Mouse (Mus musculus) layer of hippocampus, adult 11-12 months (tissue): Measurements from ENCODE around the gene Cd302.

Experiments used
- DNase-seq: peaks from one replicate; pipeline ENCODE4 v3.0.0; 2022; ENCODE audit warnings: low spot score

Gene Cd302

DNA sequence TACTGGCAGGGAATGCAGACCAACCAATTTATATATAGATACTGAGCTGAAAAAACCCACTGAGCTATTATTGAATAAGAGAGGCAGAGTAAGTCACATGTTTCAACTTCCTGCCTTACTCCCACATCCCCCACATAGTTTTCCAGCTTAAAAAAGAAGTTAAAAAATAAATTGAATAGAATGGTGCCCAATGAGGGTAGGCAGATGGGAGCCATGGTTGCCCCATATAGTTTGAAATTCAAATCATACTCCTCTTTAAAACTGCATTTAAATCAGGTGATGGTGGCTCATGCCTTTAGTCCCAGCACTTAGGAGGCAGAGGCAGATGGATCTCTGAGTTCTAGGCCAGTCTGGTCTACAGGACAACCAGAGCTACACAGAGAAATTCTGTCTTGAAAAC lies 30.8 kb downstream of the Cd302 start:
- DNase-seq: no peak

DNA sequence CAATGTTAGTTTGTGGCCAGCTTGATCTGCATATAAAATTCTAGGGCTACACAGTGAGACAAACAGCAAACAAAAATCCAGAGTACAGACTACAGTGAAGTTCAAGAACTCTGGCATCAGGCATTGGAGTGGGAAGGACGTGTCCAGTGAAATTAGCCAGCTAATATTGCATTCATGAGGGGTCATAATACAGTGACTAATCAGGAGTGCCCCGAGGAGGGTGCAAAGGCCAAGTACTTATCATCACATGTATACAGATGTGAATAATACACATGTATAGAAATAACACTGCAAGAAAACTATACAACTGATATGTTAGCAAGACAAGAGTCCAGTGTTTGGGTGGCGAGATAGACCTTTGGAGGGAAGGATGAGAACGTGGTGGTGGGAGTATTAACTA lies 31.5 kb downstream of the Cd302 start:
- no peak for DNase-seq

DNA sequence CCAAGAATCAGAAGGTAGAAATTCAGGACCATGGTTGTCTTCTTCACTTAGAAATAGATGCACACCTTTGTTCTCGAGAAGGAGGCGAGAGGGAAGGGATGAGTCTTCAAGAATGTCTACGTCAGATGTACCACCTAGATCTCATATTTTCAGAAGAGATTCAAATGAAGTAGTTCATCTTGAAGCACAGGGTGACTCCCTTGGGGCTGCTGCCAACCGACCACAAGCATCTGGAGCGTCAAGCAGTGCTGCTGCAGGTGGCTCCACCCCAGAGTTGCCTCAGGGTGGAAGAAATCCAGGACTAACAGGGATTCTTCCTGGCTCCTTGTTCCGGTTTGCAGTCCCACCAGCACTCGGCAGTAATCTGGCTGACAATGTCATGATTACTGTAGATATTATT lies 49.8 kb downstream of the Cd302 start:
- DNase-seq: no peak

DNA sequence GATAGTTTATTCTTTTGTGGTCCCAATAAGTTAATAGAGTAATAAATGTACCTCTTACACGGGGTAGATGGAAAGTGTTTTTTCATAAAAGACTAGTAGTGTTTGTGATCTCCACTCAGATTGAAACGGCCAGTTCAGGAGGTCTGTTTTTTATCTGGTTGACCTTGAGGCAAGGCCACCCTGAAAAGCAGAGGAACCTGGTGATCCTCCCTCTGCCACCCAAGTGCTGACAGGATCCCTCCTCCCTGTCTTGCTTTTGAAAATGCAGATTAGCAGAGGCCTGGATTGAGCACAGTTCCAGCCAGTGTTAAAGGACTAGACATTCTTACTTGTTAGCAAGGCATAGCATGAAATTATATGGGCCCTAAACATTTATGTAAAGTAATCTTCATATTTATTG lies 51.1 kb downstream of the Cd302 start:
- no peak for DNase-seq

DNA sequence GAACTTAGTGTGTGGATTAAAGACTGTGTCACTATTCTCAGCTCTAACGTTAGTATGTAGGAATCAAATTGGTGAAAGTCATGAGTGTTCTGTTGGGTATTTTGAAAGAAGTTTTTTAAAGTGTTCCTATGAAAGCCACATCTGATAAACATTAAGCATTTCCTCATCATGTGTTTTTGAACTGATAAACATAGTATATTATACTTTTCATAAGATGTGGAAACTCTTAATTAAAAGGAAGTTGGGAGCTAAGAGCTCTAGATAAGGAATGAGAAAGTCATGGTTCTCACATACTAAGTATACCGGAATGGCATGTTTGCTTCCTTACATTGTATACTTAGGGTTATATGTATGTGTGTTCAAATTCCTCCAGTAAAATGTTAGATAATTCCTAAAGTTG lies 53.9 kb downstream of the Cd302 start:
- DNase-seq: no peak

DNA sequence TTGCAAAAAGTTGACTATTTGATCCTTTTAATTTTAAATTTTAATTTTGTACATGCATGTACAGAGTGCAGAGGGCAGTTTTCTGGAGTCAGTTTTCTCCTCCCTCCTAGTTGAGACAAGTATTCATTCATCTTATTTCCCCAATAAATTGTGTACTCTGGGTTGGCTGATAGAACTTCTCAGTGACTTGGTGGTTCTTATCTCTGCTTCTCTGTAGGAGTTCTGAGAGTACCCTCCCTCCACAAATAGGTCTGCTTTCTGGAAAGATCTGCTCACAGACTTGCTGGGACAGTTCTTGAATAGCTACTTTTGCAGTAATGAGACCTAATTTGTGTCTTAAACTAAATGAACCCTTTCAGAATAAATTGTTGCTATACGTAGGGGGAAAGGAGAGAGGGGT lies 55.8 kb downstream of the Cd302 start:
- DNase-seq: no peak

DNA sequence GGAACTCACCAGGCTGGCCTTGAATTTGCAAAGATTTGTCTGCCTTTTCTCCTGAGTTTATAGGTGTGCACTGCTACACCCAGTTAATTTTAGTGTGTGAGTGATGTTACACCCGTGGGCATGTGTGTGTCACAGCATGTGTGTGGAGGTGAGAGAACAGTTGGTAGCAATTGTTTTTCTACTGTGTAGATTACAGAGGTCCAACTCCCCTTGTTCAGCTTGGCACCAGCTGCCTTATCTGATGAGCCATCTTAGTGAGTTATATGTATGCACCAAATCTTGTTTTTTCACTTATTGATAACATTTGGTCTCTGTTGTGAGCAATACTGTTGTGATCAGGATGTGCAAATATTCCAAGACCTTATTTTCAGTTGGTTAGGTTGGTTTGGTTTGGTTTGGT lies 60.8 kb downstream of the Cd302 start:
- DNase-seq: no peak

DNA sequence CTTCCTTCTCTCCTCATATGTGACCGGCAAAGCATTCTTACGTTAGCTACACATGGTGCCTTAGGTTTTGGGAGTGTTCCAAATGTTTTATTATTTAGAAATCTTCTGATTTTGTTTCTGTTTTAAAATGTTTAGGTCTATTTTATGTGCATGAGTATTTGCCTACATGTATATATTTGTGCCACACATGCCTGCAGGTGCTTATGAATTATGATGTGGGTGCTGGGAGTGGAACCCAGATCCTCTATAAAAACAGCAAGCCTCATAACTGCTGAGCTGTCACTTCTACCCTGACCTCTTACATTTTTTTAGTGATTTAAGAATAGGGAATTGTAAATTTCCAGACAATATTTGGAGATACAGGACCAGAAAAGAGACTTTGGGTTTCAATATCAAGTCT lies 62.3 kb downstream of the Cd302 start:
- DNase-seq: no peak

DNA sequence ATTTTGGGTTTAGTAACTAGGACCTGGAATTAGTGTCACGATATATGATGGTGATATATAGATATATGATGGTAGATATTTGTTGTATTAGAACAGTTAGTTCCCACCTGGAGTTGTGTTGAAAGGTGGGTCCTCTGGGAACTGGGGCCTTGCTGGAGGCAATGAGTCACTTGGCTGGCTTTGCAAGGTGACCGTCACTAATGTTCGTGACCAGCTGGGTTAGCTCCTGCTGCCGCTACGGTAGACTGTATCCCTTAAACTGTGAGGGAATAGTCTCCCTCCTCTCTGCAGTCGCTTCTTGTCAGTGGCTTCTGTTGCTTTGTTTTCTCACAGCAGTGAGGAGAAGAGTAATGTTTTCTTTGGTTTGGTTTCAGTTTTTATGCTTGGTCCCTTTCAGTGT lies 63.1 kb downstream of the Cd302 start:
- no peak for DNase-seq

DNA sequence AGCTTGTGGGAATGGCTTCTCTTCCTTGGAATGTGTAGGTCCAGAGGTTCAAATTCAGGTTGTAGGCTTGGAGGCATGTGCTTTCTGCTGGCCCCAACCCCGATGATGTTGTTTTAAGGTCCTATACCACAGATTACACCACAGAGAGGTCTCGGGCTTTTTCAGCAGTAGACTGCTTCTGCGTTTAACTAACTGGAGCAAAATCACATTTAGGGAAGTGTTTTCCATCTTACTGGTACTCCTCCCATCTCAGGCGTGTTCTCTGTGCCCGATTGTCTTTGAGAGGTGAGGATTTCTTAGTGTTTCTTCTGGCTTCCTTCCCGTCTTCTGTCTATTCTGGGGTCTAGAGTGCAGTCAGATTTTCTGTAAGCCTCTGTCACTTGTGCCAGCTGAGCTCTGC lies 66.7 kb downstream of the Cd302 start:
- DNase-seq: no peak

DNA sequence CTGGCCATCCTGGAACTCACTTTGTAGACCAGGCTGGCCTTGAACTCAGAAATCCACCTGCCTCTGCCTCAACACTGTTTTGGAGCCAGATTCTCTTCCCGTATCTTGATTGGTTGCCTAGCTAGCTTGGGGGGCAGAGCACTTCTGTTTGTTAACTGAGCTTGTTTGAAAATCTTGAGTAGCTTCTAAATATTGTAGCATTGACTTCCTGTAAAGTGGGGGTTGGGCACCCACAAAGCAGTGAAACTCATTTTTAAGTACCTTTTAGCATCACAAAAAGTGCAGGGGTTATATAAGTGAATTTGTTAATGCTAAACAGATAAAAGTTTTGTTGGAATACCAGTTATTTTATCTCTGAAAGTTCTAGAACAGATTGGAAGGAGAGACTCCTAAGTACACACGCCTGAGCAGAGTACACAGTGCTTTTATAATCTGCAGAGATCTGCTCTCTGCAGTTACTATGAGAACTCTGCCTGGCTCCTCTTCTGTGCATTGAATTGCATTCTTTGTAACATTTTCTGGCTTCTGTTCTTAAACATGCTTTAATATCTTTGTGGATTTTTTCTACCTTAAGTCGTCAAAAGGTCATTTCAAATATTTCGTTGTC lies 67.6 kb downstream of the Cd302 start:
- DNase-seq: no peak

DNA sequence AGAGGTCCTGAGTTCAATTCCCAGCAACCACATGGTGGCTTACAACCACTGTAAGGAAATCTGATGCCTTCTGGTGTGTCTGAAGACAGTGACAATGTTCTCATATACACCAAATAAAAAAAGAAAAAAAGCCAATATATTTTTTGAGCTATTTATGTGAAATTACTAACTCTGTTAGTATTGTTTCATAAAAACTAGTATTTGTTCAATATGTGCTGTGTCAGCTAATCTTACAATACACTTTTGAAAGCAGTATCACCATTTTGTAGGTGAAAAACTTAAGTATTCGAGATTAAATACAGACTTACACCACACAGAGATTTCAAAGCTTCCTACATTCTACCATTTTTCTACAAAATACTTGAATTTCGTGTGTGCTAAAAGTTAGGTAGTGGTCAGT lies 69.6 kb downstream of the Cd302 start:
- DNase-seq: no peak

DNA sequence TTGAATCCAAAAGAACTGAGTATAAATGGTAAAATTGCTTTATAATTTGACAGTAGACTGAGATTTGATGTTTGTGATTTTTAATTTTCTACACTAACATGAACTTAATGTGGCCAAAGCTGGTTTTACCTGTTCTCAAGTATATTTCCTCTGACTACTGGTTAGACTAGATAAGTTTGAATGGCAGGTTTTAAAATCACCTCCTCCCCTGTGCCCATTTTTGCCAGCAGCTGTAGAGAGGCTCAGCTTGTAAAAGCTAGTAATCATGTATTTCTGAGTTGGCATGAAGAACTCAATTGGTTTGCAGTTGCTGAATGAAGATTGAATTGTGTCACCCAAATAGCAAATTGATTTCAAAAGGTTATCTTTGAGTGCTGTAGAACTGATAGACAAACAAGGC lies 71.8 kb downstream of the Cd302 start:
- DNase-seq: no peak

DNA sequence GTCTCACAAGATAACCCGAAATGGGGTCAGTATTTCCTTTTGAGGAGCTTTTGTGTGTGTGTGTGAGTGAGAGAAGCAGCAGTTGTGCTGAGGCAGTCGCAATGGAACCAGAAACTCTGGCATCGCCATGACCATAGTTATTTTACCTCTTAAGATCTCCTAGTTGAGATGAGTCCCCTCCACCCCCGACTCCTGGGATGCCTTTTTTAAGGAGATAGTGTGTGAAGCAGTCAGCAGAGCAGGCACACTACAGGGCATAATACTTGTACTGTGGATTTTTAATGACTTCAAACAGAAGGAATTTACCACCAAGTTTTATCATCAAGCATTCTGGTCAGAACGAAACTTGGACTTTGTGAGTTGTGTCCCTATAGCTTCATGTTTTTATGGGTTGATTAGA lies 73.5 kb downstream of the Cd302 start:
- DNase-seq: no peak

DNA sequence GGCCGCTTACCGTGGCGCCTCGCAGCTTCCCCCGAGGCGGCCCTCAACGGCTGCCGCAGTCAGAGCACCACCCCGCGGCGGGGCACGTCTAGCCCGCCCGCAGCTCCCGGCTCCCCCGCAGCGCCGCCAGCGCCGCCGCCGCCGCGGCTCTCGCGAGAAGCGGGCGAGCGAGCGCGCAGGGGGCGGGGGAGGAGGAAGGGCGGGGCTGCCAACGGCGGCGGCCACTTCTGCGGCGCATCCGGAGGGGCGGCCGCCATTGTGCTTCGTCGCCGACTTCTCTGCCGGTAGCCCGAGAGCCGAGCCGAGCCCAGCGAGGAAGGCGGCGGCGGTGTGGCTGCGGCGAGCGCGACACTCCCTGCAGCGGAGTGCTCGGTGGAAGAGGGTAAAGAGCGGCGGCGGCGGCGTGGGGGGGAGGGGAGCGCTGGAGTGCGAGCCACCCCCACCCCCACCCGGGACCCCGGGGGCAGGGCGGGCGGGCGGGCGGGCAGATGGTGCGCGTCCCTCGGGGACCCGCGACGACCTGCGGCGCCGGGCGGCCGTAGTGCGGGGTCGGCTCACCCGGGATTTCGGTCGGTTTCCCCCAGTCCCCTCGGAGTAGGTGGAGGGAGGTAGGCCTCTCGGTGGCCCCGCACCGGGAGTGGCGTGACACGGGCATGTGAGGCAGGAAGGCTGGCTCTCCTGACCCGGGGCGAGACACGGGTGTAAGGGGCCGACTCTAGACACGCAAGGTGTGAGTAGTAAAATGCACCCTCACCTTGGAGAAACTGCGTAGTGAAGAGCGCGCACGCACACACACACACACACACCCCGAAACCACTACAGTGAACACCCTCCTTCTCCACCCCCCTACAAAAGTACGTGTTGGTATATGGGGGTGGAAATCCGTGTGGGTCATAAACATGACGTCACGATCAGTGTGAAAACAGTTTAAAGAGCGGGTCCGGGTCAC lies 74.3 kb downstream of the Cd302 start, which contains the start of the genes Baz2b and March7:
Baz2b (minus strand) TSS at position 137 of the 949 bp plus-strand sequence.
March7 (plus strand) TSS at position 185 of the 949 bp plus-strand sequence.
- peak; percentile 81 for DNase-seq

DNA sequence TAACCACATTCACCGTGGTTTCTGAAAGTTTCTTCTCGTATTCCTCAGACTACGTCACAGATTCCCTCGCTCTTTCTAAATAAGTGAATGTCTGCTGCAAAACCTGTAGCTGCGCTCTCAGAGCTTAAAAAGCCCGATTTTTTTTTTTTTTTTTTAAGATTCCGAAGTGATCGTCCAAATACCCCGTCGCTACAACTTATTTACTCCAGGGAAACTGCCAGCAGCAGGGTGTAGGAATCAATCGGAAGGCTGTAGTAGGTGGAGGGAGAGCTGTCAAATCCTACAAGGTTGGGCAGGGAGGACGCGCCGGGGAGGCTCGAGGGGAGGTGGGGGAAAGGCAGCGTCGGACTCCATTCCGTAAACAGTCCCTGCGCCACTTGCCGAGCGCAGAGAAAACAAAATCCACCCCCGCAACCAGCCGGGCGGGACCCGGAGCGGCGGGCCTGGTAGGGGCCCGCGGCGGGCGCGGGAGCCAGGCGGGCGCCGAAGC lies 75.1 kb downstream of the Cd302 start:
- peak; percentile 51 for DNase-seq

DNA sequence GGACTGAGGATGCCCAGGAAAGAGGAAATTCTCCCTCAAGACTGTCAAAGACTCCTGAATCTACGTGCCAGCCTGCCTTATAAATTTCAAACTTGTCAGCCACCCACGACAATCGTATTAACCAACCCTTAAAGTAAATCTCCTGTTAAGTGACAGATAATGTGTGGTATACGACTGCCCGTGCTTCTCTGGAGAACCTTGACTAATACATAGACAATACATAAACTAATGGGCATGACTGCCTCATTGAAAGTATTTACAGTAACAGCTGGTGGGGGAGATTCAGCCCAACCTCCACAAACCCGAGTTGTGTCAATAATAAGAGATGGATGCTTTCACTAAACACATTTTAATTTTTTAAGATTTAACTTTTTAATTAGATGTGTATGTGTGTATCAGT lies 78.5 kb downstream of the Cd302 start:
- DNase-seq: no peak

DNA sequence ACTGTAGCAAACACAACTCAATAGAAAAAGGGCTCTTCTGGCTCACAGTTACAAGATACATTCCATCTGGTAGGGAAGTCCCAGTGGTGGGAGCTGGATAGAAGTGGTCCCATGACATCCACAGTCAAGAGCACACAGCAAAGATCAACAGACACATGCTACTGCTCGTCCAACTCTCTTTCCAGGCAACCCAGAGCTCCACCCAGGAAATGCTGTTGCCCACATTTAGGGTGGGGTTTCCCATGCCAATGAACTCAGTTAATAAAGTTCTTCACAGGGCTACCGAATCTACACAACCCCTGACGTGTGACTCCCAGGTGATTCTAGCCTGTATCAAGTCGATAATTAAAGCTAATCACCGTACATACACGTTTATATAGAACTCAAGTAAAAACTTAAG lies 80.1 kb downstream of the Cd302 start:
- DNase-seq: no peak

DNA sequence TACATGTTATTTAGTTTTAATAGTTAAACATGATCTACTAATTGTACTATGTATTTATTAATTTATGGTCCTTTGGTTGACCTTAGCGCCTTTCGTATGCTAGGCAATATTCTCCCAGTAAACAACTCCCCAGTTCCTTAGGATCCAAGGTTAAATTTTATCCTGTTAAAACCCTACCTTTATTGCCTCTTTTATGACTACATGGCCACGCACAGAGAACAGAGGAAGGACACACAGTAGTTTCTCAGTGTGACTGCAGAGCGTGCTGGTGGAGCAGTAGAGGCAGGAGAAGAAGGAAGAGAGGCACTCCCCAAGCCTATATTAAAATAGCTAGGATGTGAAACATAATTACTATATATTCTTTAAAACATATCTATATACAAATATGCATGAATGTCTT lies 80.6 kb downstream of the Cd302 start:
- no peak for DNase-seq

DNA sequence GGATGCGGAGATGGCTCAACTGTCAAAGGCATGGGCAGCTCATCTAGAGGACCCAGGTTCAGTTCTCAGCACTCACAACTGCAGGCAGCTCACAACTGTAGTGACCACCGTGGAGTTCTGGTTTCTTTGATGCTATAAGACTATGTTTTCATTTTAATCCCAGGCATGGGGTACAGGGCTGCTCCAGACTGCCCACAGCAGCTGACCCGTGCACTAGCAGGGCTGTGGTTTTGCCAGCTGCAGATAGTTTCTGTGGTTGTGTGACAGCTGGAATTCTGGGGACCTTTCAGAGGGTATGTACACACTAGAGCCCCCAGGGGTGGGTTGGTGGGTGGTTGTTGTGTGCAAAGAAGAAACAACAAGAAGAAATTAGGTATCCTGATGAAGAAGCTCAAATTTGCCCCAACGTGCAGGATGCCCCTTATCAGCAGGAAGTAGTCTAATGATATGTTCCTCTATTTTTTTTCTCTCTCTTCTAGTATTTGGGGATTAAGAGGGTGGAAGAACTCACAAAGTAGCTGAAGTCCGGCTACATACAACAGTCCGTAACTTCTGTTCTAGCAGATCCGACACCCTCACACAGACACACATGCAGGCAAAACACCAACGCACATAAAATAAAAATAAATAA lies 81.3 kb downstream of the Cd302 start:
- DNase-seq: no peak
